Mouse (Mus musculus): ENCODE measurements around the gene Gm20388. TPM values are rescaled to one million over a fixed set of nuclear protein-coding genes. Genes with fewer than 3 reads are reported as not detected.

The Gm20388 gene
- total and polyA plus RNA-seq, 2 experiments from 2014 or later = 17.3 TPM; not detected in 1

- no peaks in the 10 kb centered on the region for H3K4me1 ChIP-seq (ENCODE audit: control insufficient read depth, insufficient read depth)
- DNase-seq (ENCODE audit: low spot score) (no peak), ATAC-seq (ENCODE audit: insufficient read depth, low read depth) (no peak)
- H3K36me3 ChIP-seq (replicated peaks; ENCODE audit: control insufficient read depth, insufficient read depth, low read length) = no peaks in the 10 kb centered on the region
- no peak overlapping the region for H3K9ac ChIP-seq (replicated peaks; ENCODE audit: low read depth, low read length)
- WGBS = 66% methylated on average over 8 of the region's 8 CpGs
- TF ChIP-seq CTCF (IDR thresholded peaks at IDR 0.05; ENCODE audit: low read depth) (no peak), EP300 (IDR thresholded peaks at IDR 0.05; ENCODE audit: low read depth) (no peak)
- H3K9me3 ChIP-seq (replicated peaks; ENCODE audit: control insufficient read depth, low read length) = no peaks in the 10 kb centered on the region
- no peak overlapping the region for H3K27ac ChIP-seq (ENCODE audit: low read depth)
- no peak overlapping the region for H3K4me2 ChIP-seq (ENCODE audit: low read depth, low read length)
- H3K4me3 ChIP-seq (ENCODE audit: low read depth, low read length) = no peak overlapping the region
- H3K27me3 ChIP-seq (ENCODE audit: control insufficient read depth, insufficient read depth, low read length) = no peaks in the 10 kb centered on the region
These were observed 3906.3 kb downstream of the Gm20388 start for GRCm38 (mm10) chr8:123816939-123817338.

DNA sequence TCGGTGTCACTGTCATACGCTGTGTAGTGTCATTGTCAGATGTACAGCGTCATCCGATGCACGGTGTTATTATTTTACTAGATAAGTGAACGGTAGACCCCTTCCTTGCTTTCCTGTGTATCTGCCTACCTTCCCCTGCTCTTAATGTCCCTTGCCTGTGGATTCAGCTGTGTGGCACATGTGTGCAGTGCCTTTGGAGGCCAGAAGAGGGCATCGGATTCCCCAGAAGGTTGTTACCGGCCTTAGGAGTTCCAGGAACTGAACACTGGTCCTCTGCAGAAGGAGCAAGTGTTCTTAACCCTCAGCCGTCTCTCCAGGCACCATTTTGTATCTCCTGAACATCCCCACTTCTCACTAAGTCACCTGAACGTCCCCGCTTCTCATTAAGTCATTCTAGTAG lies 3907.1 kb downstream of the Gm20388 start:
- TF ChIP-seq EP300 (IDR thresholded peaks at IDR 0.05; ENCODE audit: low read depth) (no peak), CTCF (IDR thresholded peaks at IDR 0.05; ENCODE audit: low read depth) (no peak)
- Histone ChIP-seq H3K27me3 (ENCODE audit: control insufficient read depth, insufficient read depth, low read length) (no peaks in the 10 kb centered on the region), H3K4me1 (ENCODE audit: control insufficient read depth, insufficient read depth) (no peaks in the 10 kb centered on the region), H3K4me3 (ENCODE audit: low read depth, low read length) (no peak overlapping the region), H3K9me3 (replicated peaks; ENCODE audit: control insufficient read depth, low read length) (no peaks in the 10 kb centered on the region), H3K4me2 (ENCODE audit: low read depth, low read length) (no peak overlapping the region), H3K36me3 (replicated peaks; ENCODE audit: control insufficient read depth, insufficient read depth, low read length) (no peaks in the 10 kb centered on the region), H3K27ac (ENCODE audit: low read depth) (no peak overlapping the region), H3K9ac (replicated peaks; ENCODE audit: low read depth, low read length) (no peak overlapping the region)
- DNase-seq (ENCODE audit: low spot score) (no peak), ATAC-seq (ENCODE audit: insufficient read depth, low read depth) (no peak)
- 85% methylated on average over 11 of the region's 11 CpGs for WGBS

DNA sequence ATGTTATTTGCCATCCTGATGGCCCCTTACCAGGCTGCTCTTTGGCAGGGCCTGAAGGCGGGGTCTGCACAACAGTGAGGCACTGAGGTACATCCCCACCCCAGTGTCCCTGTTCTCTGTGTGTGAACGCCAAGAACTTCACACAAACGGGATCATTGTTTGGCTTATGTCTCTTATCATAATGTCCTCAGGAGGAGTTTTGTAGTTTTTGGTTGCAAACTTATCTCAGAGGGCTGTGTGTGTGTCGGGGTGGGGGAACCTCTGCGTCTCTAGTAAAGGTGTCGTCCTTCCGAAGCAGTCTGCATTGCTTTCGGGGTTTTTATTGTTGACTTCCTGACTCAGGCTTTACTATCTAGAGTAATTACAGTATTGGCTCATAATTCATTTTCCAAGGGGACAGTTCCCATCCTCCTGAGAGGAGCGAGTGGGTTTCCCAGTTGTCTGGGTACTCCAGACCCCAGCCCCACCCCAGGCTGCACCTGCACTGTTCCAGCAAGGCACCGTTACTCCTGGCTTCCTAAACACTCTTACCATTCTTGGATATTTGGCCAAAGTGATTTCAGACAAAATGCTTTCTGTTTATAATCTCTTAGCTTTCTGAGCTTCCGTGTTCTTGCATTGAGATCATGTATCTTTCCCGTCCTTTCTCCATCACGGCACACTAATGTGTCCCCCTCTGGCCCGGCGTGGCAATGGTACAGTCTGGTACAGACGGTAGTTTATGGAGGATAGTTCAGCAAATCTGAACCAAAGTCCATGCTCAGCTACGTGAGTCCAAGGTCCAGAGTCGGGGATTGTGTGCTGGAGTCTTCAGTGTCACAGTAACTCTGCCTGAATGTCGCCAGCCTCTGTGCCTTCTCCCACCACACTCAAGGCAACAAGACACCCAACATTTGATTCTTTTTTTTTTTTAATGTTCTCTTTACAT lies 3909.3 kb downstream of the Gm20388 start:
- no peak for TF ChIP-seq CTCF (IDR thresholded peaks at IDR 0.05; ENCODE audit: low read depth)
- no peak for TF ChIP-seq EP300 (IDR thresholded peaks at IDR 0.05; ENCODE audit: low read depth)
- H3K4me2 ChIP-seq (ENCODE audit: low read depth, low read length) = no peak overlapping the region
- H3K36me3 ChIP-seq (replicated peaks; ENCODE audit: control insufficient read depth, insufficient read depth, low read length) = no peaks in the 10 kb centered on the region
- ATAC-seq (ENCODE audit: insufficient read depth, low read depth) (no peak), DNase-seq (ENCODE audit: low spot score) (no peak)
- H3K9me3 ChIP-seq (replicated peaks; ENCODE audit: control insufficient read depth, low read length) = peaks cover 4% of the 10 kb centered on the region; the same call in 1 of the 2 replicates
- no peaks in the 10 kb centered on the region for H3K4me1 ChIP-seq (ENCODE audit: control insufficient read depth, insufficient read depth)
- no peak overlapping the region for H3K27ac ChIP-seq (ENCODE audit: low read depth)
- H3K27me3 ChIP-seq (ENCODE audit: control insufficient read depth, insufficient read depth, low read length) = no peaks in the 10 kb centered on the region
- no peak overlapping the region for H3K9ac ChIP-seq (replicated peaks; ENCODE audit: low read depth, low read length)
- 82% methylated on average over 19 of the region's 19 CpGs for WGBS
- H3K4me3 ChIP-seq (ENCODE audit: low read depth, low read length) = no peak overlapping the region

- H3K4me3 ChIP-seq (ENCODE audit: low read depth, low read length) = no peak overlapping the region
These were observed 3910.1 kb downstream of the Gm20388 start for GRCm38 (mm10) chr8:123820780-123821179.

GRCm38 (mm10) chr8:123823111-123823510 lies 3912.5 kb downstream of the Gm20388 start:
- Histone ChIP-seq H3K9me3 (replicated peaks; ENCODE audit: control insufficient read depth, low read length) (peaks cover 4% of the 10 kb centered on the region; the same call in 1 of the 2 replicates), H3K4me1 (ENCODE audit: control insufficient read depth, insufficient read depth) (no peaks in the 10 kb centered on the region), H3K4me2 (ENCODE audit: low read depth, low read length) (no peak overlapping the region), H3K27ac (ENCODE audit: low read depth) (no peak overlapping the region), H3K27me3 (ENCODE audit: control insufficient read depth, insufficient read depth, low read length) (no peaks in the 10 kb centered on the region), H3K36me3 (replicated peaks; ENCODE audit: control insufficient read depth, insufficient read depth, low read length) (peaks cover 18% of the 10 kb centered on the region; the same call in 1 of the 2 replicates), H3K9ac (replicated peaks; ENCODE audit: low read depth, low read length) (no peak overlapping the region), H3K4me3 (ENCODE audit: low read depth, low read length) (no peak overlapping the region)
- 95% methylated on average over 10 of the region's 10 CpGs for WGBS
- ATAC-seq (ENCODE audit: insufficient read depth, low read depth) (no peak), DNase-seq (ENCODE audit: low spot score) (no peak)
- TF ChIP-seq CTCF (IDR thresholded peaks at IDR 0.05; ENCODE audit: low read depth) (peak; percentile 12; the same call in 1 of the 2 replicates), EP300 (IDR thresholded peaks at IDR 0.05; ENCODE audit: low read depth) (no peak)

More at GRCm38 (mm10) chr8:123820780-123821179, 3910.1 kb downstream of the Gm20388 start:
- WGBS = 89% methylated on average over 6 of the region's 6 CpGs
- no peak for ATAC-seq (ENCODE audit: insufficient read depth, low read depth)
- no peak for DNase-seq (ENCODE audit: low spot score)
- Histone ChIP-seq H3K9ac (replicated peaks; ENCODE audit: low read depth, low read length) (no peak overlapping the region), H3K9me3 (replicated peaks; ENCODE audit: control insufficient read depth, low read length) (peaks cover 4% of the 10 kb centered on the region; the same call in 1 of the 2 replicates), H3K27me3 (ENCODE audit: control insufficient read depth, insufficient read depth, low read length) (no peaks in the 10 kb centered on the region), H3K4me2 (ENCODE audit: low read depth, low read length) (no peak overlapping the region), H3K27ac (ENCODE audit: low read depth) (no peak overlapping the region), H3K36me3 (replicated peaks; ENCODE audit: control insufficient read depth, insufficient read depth, low read length) (no peaks in the 10 kb centered on the region), H3K4me1 (ENCODE audit: control insufficient read depth, insufficient read depth) (no peaks in the 10 kb centered on the region)
- no peak for TF ChIP-seq CTCF (IDR thresholded peaks at IDR 0.05; ENCODE audit: low read depth)
- no peak for TF ChIP-seq EP300 (IDR thresholded peaks at IDR 0.05; ENCODE audit: low read depth)
